Mouse (Mus musculus): ENCODE results near the gene Esf1.
"Not testable (repeated sequence)": the region's sequence is repeated elsewhere in the genome, so short reads cannot be mapped to it uniquely, and the experiment has no call there.

The Esf1 gene

GRCm38 (mm10) chr2:140096034-140096433, 74.3 kb downstream of the Esf1 start:
- DNase-seq (ENCODE audit: low spot score), result no peak

- DNase-seq (ENCODE audit: low spot score), result no peak
Observed at GRCm38 (mm10) chr2:140093433-140093832, 76.9 kb downstream of the Esf1 start.

DNA sequence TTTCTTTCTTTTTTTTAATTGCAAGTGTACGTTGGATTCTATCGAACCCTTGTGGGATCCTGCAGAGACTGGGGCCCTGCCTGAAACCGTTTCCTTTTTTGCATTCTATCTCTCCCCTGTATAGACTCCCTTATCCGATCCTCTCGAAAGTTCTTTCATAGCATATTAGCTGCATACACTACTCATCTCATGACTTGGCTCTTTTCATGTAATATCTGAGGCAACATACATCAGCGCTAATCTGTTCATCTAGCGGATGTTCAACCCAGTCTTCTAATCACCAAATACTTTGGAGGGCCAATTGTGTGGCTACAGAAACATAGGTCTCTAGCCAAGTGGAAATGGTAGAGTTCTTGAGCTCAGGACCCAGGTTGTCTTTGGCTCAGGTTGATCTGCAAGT, 86.1 kb downstream of the Esf1 start:
- DNase-seq (ENCODE audit: low spot score), result no peak

GRCm38 (mm10) chr2:140080747-140081577, 89.4 kb downstream of the Esf1 start:
- DNase-seq (ENCODE audit: low spot score), result no peak

DNA sequence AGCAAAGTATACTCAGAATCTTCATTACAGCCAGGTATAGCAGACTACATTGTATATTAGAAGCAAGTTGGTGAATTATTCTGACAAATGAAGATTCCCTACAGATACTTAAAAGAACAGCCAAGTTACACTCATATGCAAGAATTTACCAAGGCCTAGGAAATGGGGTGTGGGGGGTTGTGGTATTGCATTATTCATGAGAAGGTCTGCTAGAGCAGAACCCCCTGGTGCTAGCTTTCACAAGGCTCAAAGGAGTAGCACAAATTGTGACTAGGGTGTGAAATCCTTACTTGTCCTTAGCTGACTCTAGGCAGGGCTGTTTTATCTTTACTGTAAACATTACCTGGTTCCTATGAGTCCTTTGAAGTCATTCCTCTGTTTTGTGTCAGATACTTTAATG, 91.1 kb downstream of the Esf1 start:
- DNase-seq (ENCODE audit: low spot score), result not testable (repeated sequence)

GRCm38 (mm10) chr2:140078600-140079280, 91.6 kb downstream of the Esf1 start:
- DNase-seq (ENCODE audit: low spot score), result no peak

- no peak for DNase-seq (ENCODE audit: low spot score)
Observed at GRCm38 (mm10) chr2:140077476-140077875, 92.9 kb downstream of the Esf1 start.

DNA sequence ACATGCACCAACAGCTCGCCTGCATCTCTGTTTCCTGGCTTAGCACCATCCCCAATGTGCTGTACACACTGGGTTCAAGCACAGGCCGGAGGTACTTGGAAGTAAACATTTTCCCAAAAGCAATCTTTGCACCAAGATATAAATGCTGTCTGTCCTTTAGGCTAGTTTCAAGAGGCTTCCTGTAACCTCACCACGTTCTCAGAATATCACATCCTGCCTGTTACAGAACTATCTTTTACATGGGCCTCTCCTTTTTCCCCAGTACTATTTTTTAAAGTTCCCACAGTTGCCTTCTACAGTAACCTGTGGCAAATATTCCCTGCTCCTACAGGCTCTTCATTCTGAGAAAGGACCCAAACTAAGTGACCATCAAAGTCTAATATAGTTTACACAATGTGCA, 95.2 kb downstream of the Esf1 start:
- DNase-seq (ENCODE audit: low spot score), result no peak

All from ovary, postnatal 10 days (tissue).